ENCODE assay signal across 23 mouse cellular contexts in the genomic region with DNA sequence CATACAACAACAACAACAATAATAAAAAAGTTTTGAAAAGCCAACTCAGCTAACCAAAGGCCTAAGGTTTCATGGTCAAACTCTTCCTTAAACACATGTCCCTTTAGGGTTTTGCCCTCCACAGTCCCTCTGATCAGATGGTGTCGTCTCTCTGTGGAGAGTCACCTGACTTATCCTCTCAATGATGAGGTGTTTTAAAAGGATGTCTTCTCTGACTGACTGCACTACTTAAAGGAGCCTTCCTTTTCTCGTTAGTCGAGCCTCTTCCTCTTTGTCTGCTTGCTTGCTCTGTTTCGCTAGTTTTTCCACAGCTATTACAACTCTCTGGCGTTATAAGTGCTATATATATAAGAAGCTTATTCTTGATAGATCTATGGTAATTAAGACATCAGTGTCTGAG. TPM values are rescaled to one million over a fixed set of nuclear protein-coding genes. Genes with fewer than 3 reads are reported as not detected.
DNase-seq lines count a peak whose midpoint lies in the region; ATAC-seq and TF ChIP-seq lines count a peak whose summit lies in the region.
"Had no signal": no experiment of that assay in that cellular context is flagged by ENCODE, and none has a peak within 500 bp of the region (broad histone marks: within the 10 kb centered on the region; RNA-seq: fewer than 3 reads in every experiment).

No protein-coding gene starts in this region.

- no peaks in the 10 kb centered on the region for H3K9me3 ChIP-seq in midbrain, postnatal 0 days (ENCODE audit: low read length)
- H3K9me3 ChIP-seq: embryonic facial prominence, embryonic 10.5 days; embryonic facial prominence, embryonic 12.5 days; forebrain, embryonic 13.5 days; forebrain, embryonic 15.5 days; G1E had no signal

- DNase-seq in kidney, adult 2 months: no peak
- no peak for DNase-seq in kidney, adult 11 months
- DNase-seq in CD4-positive, CD25-positive, alpha-beta regulatory T cell, adult 2 months (ENCODE audit: low read depth, low spot score): peak; percentile 42
- peak; percentile 60 for DNase-seq in induced T-regulatory cell, adult 2 months (ENCODE audit: low read depth)
- DNase-seq in splenic B cell, adult 2 months (ENCODE audit: low read depth, low spot score): peak; percentile 56
- no peak for DNase-seq in cerebellum, adult 9-10 months
- DNase-seq in cerebellum, adult 11-12 months: no peak
- no peak for DNase-seq in midbrain, postnatal 0 days (ENCODE audit: low spot score)
- DNase-seq: adrenal gland, adult 8-10 months; adrenal gland, postnatal 14 days; adrenal gland, postnatal 36 days; cerebellum, adult 18-20 months; cerebellum, adult 8-10 months; cerebellum, postnatal 10 days; cerebellum, postnatal 25 days; forebrain, postnatal 0 days had no signal

- no peak overlapping the region for H3K9ac ChIP-seq in midbrain, postnatal 0 days (replicated peaks; ENCODE audit: low read length, poor library complexity, severe bottlenecking)
- H3K9ac ChIP-seq: embryonic facial prominence, embryonic 12.5 days; forebrain, embryonic 13.5 days; forebrain, embryonic 15.5 days; forebrain, postnatal 0 days had no signal

- no peak for ATAC-seq in midbrain, postnatal 0 days (ENCODE audit: low FRiP score)
- ATAC-seq: forebrain, embryonic 13.5 days; forebrain, embryonic 15.5 days; forebrain, postnatal 0 days; Patski had no signal

- H3K27me3 ChIP-seq in kidney, adult 2 months (replicated peaks; ENCODE audit: control insufficient read depth, insufficient read depth, low read length): no peaks in the 10 kb centered on the region
- H3K27me3 ChIP-seq in splenic B cell, adult 2 months (ENCODE audit: control insufficient read depth, insufficient read depth, low read length, poor library complexity, severe bottlenecking): no peaks in the 10 kb centered on the region
- H3K27me3 ChIP-seq in midbrain, postnatal 0 days (ENCODE audit: insufficient read depth, low read length): no peaks in the 10 kb centered on the region
- H3K27me3 ChIP-seq: CH12.LX; embryonic facial prominence, embryonic 12.5 days; forebrain, embryonic 13.5 days; forebrain, embryonic 15.5 days; Patski had no signal

- H3K4me2 ChIP-seq in midbrain, postnatal 0 days (ENCODE audit: low read depth, low read length, poor library complexity, severe bottlenecking): no peak overlapping the region
- H3K4me2 ChIP-seq: embryonic facial prominence, embryonic 12.5 days; forebrain, embryonic 13.5 days; forebrain, embryonic 15.5 days had no signal

- 84% methylated on average over 5 of the region's 5 CpGs for WGBS in kidney, adult 2 months
- 73% methylated on average over 5 of the region's 5 CpGs for WGBS in midbrain, postnatal 0 days

- peaks cover 18% of the 10 kb centered on the region for H3K4me1 ChIP-seq in kidney, adult 2 months (ENCODE audit: control insufficient read depth, insufficient read depth, low read length)
- no peaks in the 10 kb centered on the region for H3K4me1 ChIP-seq in midbrain, postnatal 0 days (ENCODE audit: insufficient read depth, low read length)
- H3K4me1 ChIP-seq: forebrain, embryonic 13.5 days; forebrain, embryonic 15.5 days had no signal

- no peak overlapping the region for H3K4me3 ChIP-seq in kidney, adult 2 months (ENCODE audit: insufficient read depth, low read depth, low read length)
- no peak overlapping the region for H3K4me3 ChIP-seq in midbrain, postnatal 0 days (ENCODE audit: low read depth, low read length)
- H3K4me3 ChIP-seq: embryonic facial prominence, embryonic 10.5 days; embryonic facial prominence, embryonic 12.5 days; forebrain, embryonic 13.5 days; forebrain, embryonic 15.5 days had no signal

- no peak for TF ChIP-seq POLR2A in kidney, adult 2 months (IDR thresholded peaks at IDR 0.05; ENCODE audit: low read depth, low read length)

- H3K27ac ChIP-seq in kidney, adult 2 months (ENCODE audit: insufficient read depth, low read depth, low read length): peak overlapping the region; percentile 55; the same call in 1 of the 2 replicates
- H3K27ac ChIP-seq in midbrain, postnatal 0 days (ENCODE audit: low read depth, low read length): no peak overlapping the region
- H3K27ac ChIP-seq: embryonic facial prominence, embryonic 12.5 days; forebrain, embryonic 13.5 days; forebrain, embryonic 15.5 days had no signal

- no peak for TF ChIP-seq CTCF in kidney, adult 2 months (conservative IDR thresholded peaks at IDR 0.05; ENCODE audit: insufficient read depth, insufficient read length, low read depth, low read length)
- TF ChIP-seq CTCF in midbrain, postnatal 0 days (IDR thresholded peaks at IDR 0.05): no peak

- no peaks in the 10 kb centered on the region for H3K36me3 ChIP-seq in kidney, adult 2 months (ENCODE audit: control insufficient read depth, insufficient read depth, low read length)
- H3K36me3 ChIP-seq in splenic B cell, adult 2 months (ENCODE audit: control insufficient read depth, insufficient read depth, low read length, poor library complexity, severe bottlenecking): no peaks in the 10 kb centered on the region
- no peaks in the 10 kb centered on the region for H3K36me3 ChIP-seq in midbrain, postnatal 0 days (ENCODE audit: insufficient read depth, low read length)
- H3K36me3 ChIP-seq: embryonic facial prominence, embryonic 10.5 days; embryonic facial prominence, embryonic 12.5 days; forebrain, embryonic 15.5 days; G1E had no signal

RNA-seq across cellular contexts. Expression of gene Rap1b, which starts 51.9 kb away (rescaled TPM):
- polyA plus RNA-seq in kidney, adult 2 months (2012; rRNA removed): 23.2 and 38.2 TPM in 2 replicates
- total RNA-seq in midbrain, postnatal 0 days (2014; rRNA removed): 66.0 and 78.7 TPM in 2 replicates
- 140 and 145 TPM in 2 replicates for polyA plus RNA-seq in midbrain, postnatal 0 days (2015; fragmentation: Nextera tagmentation; extraction: Ambion mirVana)

Comparison
In these comparisons a context has a peak if more than half of its experiments do, and no peak if none do; other contexts are left out.
1. DNase-seq: peak in CD4-positive, CD25-positive, alpha-beta regulatory T cell, adult 2 months (single experiment), induced T-regulatory cell, adult 2 months (single experiment) and splenic B cell, adult 2 months (single experiment); none in kidney, adult 2 months (single experiment), kidney, adult 11 months (single experiment), cerebellum, adult 9-10 months (single experiment), cerebellum, adult 11-12 months (single experiment) and midbrain, postnatal 0 days (single experiment).